Mouse (Mus musculus) stomach, embryonic 15.5 days (tissue): ENCODE measurements around the gene Cln5. TPM values are rescaled to one million over a fixed set of nuclear protein-coding genes. Genes with fewer than 3 reads are reported as not detected.

Source experiments
- polyA plus RNA-seq: library from polyadenylated mRNA; unstranded; fragments of >200 nt; fragmentation: Nextera tagmentation; extraction: Ambion mirVana; gene quantifications from 2 replicates; pipeline ENCODE4 v1.2.1, GENCODE M21; 2015

Gene Cln5
- polyA plus RNA-seq, 1 experiment from 2014 or later: 29.2 TPM

Other genes with a start within 250 kb of the Cln5 start
- gene Kctd12, start 87.6 kb upstream of the Cln5 start, polyA plus RNA-seq: 14.8 and 19.2 TPM in 2 replicates
- 0.05 TPM in 1 of 2 replicates, not detected in the other for gene Acod1, start 23.2 kb upstream of the Cln5 start, polyA plus RNA-seq
- gene Fbxl3, start 29.4 kb downstream of the Cln5 start, polyA plus RNA-seq: 22.5 and 24.2 TPM in 2 replicates